Mouse (Mus musculus): ENCODE results near the gene Tomm6.
"Not testable (repeated sequence)": the region's sequence is repeated elsewhere in the genome, so short reads cannot be mapped to it uniquely, and the experiment has no call there.

The Tomm6 gene

GRCm38 (mm10) chr17:47694503-47695336, 6.5 kb upstream of the Tomm6 start, which contains the start of gene Prickle4:
Gene Prickle4 (minus strand): TSS chr17:47694736.
- peak; percentile 95 for DNase-seq (ENCODE audit: low spot score)

GRCm38 (mm10) chr17:47694442-47694502, 6.1 kb upstream of the Tomm6 start, which contains the start of gene Gm21981:
Gene Gm21981 (minus strand): TSS chr17:47694455.
- no peak for DNase-seq (ENCODE audit: low spot score)

GRCm38 (mm10) chr17:47693671-47694441, 5.7 kb upstream of the Tomm6 start:
- DNase-seq (ENCODE audit: low spot score): no peak

- no peak for DNase-seq (ENCODE audit: low spot score)
Observed at GRCm38 (mm10) chr17:47691650-47692049, 3.5 kb upstream of the Tomm6 start.

GRCm38 (mm10) chr17:47689894-47690293, 1.7 kb upstream of the Tomm6 start:
- DNase-seq (ENCODE audit: low spot score): no peak

- DNase-seq (ENCODE audit: low spot score): peak; percentile 57
Observed at GRCm38 (mm10) chr17:47688608-47689575, 706 bp upstream of the Tomm6 start, which contains the start of gene Frs3. Gene Frs3 (plus strand): TSS chr17:47689030.

- peak; percentile 92 for DNase-seq (ENCODE audit: low spot score)
Observed at GRCm38 (mm10) chr17:47687409-47688343, 510 bp downstream of the Tomm6 start.

- DNase-seq (ENCODE audit: low spot score): no peak
Observed at GRCm38 (mm10) chr17:47682836-47683235, 5.3 kb downstream of the Tomm6 start.

- no peak for DNase-seq (ENCODE audit: low spot score)
Observed at GRCm38 (mm10) chr17:47678702-47679101, 9.5 kb downstream of the Tomm6 start.

- DNase-seq (ENCODE audit: low spot score): no peak
Observed at GRCm38 (mm10) chr17:47678238-47678637, 9.9 kb downstream of the Tomm6 start.

- no peak for DNase-seq (ENCODE audit: low spot score)
Observed at GRCm38 (mm10) chr17:47676581-47676980, 11.6 kb downstream of the Tomm6 start.

- DNase-seq (ENCODE audit: low spot score): peak; percentile 66
Observed at GRCm38 (mm10) chr17:47672311-47673111, 15.7 kb downstream of the Tomm6 start.

GRCm38 (mm10) chr17:47671988-47672310, 16.2 kb downstream of the Tomm6 start:
- no peak for DNase-seq (ENCODE audit: low spot score)

GRCm38 (mm10) chr17:47669166-47669565, 19.0 kb downstream of the Tomm6 start:
- DNase-seq (ENCODE audit: low spot score): no peak

GRCm38 (mm10) chr17:47664474-47664873, 23.7 kb downstream of the Tomm6 start:
- no peak for DNase-seq (ENCODE audit: low spot score)

- no peak for DNase-seq (ENCODE audit: low spot score)
Observed at GRCm38 (mm10) chr17:47663009-47663713, 25.0 kb downstream of the Tomm6 start.

- no peak for DNase-seq (ENCODE audit: low spot score)
Observed at GRCm38 (mm10) chr17:47658741-47659243, 29.4 kb downstream of the Tomm6 start.

GRCm38 (mm10) chr17:47657901-47658300, 30.3 kb downstream of the Tomm6 start:
- no peak for DNase-seq (ENCODE audit: low spot score)

- no peak for DNase-seq (ENCODE audit: low spot score)
Observed at GRCm38 (mm10) chr17:47655697-47656096, 32.5 kb downstream of the Tomm6 start.

GRCm38 (mm10) chr17:47654346-47654745, 33.8 kb downstream of the Tomm6 start:
- not testable (repeated sequence) for DNase-seq (ENCODE audit: low spot score)

Measured in ovary, adult 18-20 months (tissue).